Mouse (Mus musculus): ENCODE results near the gene Hist1h2bc.
"Not testable (repeated sequence)": the region's sequence is repeated elsewhere in the genome, so short reads cannot be mapped to it uniquely, and the experiment has no call there.

Hist1h2bc gene

GRCm38 (mm10) chr13:23698996-23699395 lies 15.0 kb downstream of the Hist1h2bc start:
- DNase-seq (ENCODE audit: low read depth, low spot score): no peak

GRCm38 (mm10) chr13:23699767-23700166 lies 15.8 kb downstream of the Hist1h2bc start:
- DNase-seq (ENCODE audit: low read depth, low spot score): no peak

- DNase-seq (ENCODE audit: low read depth, low spot score): peak; percentile 86
These were observed 17.0 kb downstream of the Hist1h2bc start for GRCm38 (mm10) chr13:23700786-23701520.

GRCm38 (mm10) chr13:23702220-23702619 lies 18.2 kb downstream of the Hist1h2bc start:
- DNase-seq (ENCODE audit: low read depth, low spot score): no peak

GRCm38 (mm10) chr13:23702801-23703200 lies 18.8 kb downstream of the Hist1h2bc start:
- not testable (repeated sequence) for DNase-seq (ENCODE audit: low read depth, low spot score)

GRCm38 (mm10) chr13:23705751-23706356 lies 21.9 kb downstream of the Hist1h2bc start:
- no peak for DNase-seq (ENCODE audit: low read depth, low spot score)

GRCm38 (mm10) chr13:23706771-23707170 lies 22.8 kb downstream of the Hist1h2bc start:
- DNase-seq (ENCODE audit: low read depth, low spot score): no peak

- no peak for DNase-seq (ENCODE audit: low read depth, low spot score)
These were observed 24.0 kb downstream of the Hist1h2bc start for GRCm38 (mm10) chr13:23708041-23708440.

GRCm38 (mm10) chr13:23708654-23709053 lies 24.7 kb downstream of the Hist1h2bc start:
- DNase-seq (ENCODE audit: low read depth, low spot score): no peak

GRCm38 (mm10) chr13:23709714-23710373 lies 25.8 kb downstream of the Hist1h2bc start:
- no peak for DNase-seq (ENCODE audit: low read depth, low spot score)

- DNase-seq (ENCODE audit: low read depth, low spot score): peak; percentile 57
These were observed 26.5 kb downstream of the Hist1h2bc start, which contains the start of gene Hfe for GRCm38 (mm10) chr13:23710374-23711089. Hfe (minus strand) TSS chr13:23710854.

- DNase-seq (ENCODE audit: low read depth, low spot score): no peak
These were observed 32.5 kb downstream of the Hist1h2bc start for GRCm38 (mm10) chr13:23716261-23717042.

GRCm38 (mm10) chr13:23717176-23717575 lies 33.2 kb downstream of the Hist1h2bc start:
- no peak for DNase-seq (ENCODE audit: low read depth, low spot score)

- not testable (repeated sequence) for DNase-seq (ENCODE audit: low read depth, low spot score)
These were observed 33.7 kb downstream of the Hist1h2bc start for GRCm38 (mm10) chr13:23717593-23718245.

GRCm38 (mm10) chr13:23724239-23724638 lies 40.2 kb downstream of the Hist1h2bc start:
- DNase-seq (ENCODE audit: low read depth, low spot score): no peak

GRCm38 (mm10) chr13:23725213-23725612 lies 41.2 kb downstream of the Hist1h2bc start:
- no peak for DNase-seq (ENCODE audit: low read depth, low spot score)

GRCm38 (mm10) chr13:23728472-23729191 lies 44.6 kb downstream of the Hist1h2bc start:
- no peak for DNase-seq (ENCODE audit: low read depth, low spot score)

GRCm38 (mm10) chr13:23729192-23729525 lies 45.2 kb downstream of the Hist1h2bc start:
- no peak for DNase-seq (ENCODE audit: low read depth, low spot score)

- no peak for DNase-seq (ENCODE audit: low read depth, low spot score)
These were observed 45.7 kb downstream of the Hist1h2bc start for GRCm38 (mm10) chr13:23729706-23730105.

- DNase-seq (ENCODE audit: low read depth, low spot score): no peak
These were observed 46.5 kb downstream of the Hist1h2bc start for GRCm38 (mm10) chr13:23730479-23730878.
